Mouse (Mus musculus) stomach, postnatal 0 days (tissue): Measurements from ENCODE around the gene Tmem109. TPM values are rescaled to one million over a fixed set of nuclear protein-coding genes. Genes with fewer than 3 reads are reported as not detected.
A peak's percentile ranks its signal among the peaks of the same experiment; 100 is the strongest.

Experiments
- ATAC-seq: fragments of 200-750 bp; cut with Nextera tagmentation; 2 replicates; pipeline ENCODE4 v1.8.0; 2017; ENCODE audit not compliant: low FRiP score, low TSS enrichment
- DNase-seq: peaks from one replicate; pipeline ENCODE4 v3.0.0-alpha.2; 2016; ENCODE audit warnings: low spot score
- H3K27ac ChIP-seq: fragments of 300-500 bp; sonication (generic); replicated peaks from 2 replicates; pipeline ENCODE4 v1.5.1; 2014; ENCODE audit warnings: mild to moderate bottlenecking, control low read depth
- H3K27me3 ChIP-seq: fragments of 300-500 bp; sonication (generic); 2 replicates; pipeline ENCODE4 v1.6.1; 2014; ENCODE audit warnings: low read length; ENCODE audit not compliant: control insufficient read depth, insufficient read depth
- H3K36me3 ChIP-seq: fragments of 300-500 bp; sonication (generic); 2 replicates; pipeline ENCODE4 v1.6.1; 2014; ENCODE audit warnings: low read length, mixed read lengths; ENCODE audit not compliant: control insufficient read depth, insufficient read depth
- H3K4me1 ChIP-seq: fragments of 300-500 bp; sonication (generic); replicated peaks from 2 replicates; pipeline ENCODE4 v1.6.1; 2014; ENCODE audit warnings: antibody characterized with exemption; ENCODE audit not compliant: control insufficient read depth, insufficient read depth
- H3K4me2 ChIP-seq: fragments of 300-500 bp; sonication (generic); replicated peaks from 2 replicates; pipeline ENCODE4 v1.6.1; 2014; ENCODE audit warnings: low read depth, mild to moderate bottlenecking, control low read depth, moderate library complexity
- H3K4me3 ChIP-seq: fragments of 300-500 bp; sonication (generic); 2 replicates; pipeline ENCODE4 v1.5.1; 2014; ENCODE audit warnings: low read depth, low read length, control low read depth
- H3K9ac ChIP-seq: fragments of 300-500 bp; sonication (generic); 2 replicates; pipeline ENCODE4 v1.6.1; 2014; ENCODE audit warnings: mild to moderate bottlenecking, low read length, control low read depth, mixed read lengths
- H3K9me3 ChIP-seq: fragments of 300-500 bp; sonication (generic); 2 replicates; pipeline ENCODE4 v1.6.1; 2016; ENCODE audit warnings: low read length; ENCODE audit not compliant: control insufficient read depth
- CTCF ChIP-seq: IDR thresholded peaks from 2 replicates; pipeline ENCODE4 v1.5.1; 2016; ENCODE audit warnings: antibody characterized with exemption, low read depth, mild to moderate bottlenecking, moderate library complexity
- EP300 ChIP-seq: optimal IDR thresholded peaks from 2 replicates; pipeline ENCODE3; 2016; ENCODE audit warnings: antibody characterized with exemption
- WGBS: fragments of 180-500 bp; shearing (Covaris S2); extraction: QIAGEN DNeasy Blood & Tissue Kit; methylation state at CpG from one replicate; pipeline ENCODE4 v1.1.7; 2014; 5-methylcytosine and 5-hydroxymethylcytosine counted together
- polyA plus RNA-seq: library from polyadenylated mRNA; unstranded; fragments of >200 nt; fragmentation: Nextera tagmentation; extraction: Ambion mirVana; gene quantifications from 2 replicates; pipeline ENCODE4 v1.2.1, GENCODE M21; 2015

Tmem109 gene
- polyA plus RNA-seq, 1 experiment from 2014 or later, result 176 TPM

DNA sequence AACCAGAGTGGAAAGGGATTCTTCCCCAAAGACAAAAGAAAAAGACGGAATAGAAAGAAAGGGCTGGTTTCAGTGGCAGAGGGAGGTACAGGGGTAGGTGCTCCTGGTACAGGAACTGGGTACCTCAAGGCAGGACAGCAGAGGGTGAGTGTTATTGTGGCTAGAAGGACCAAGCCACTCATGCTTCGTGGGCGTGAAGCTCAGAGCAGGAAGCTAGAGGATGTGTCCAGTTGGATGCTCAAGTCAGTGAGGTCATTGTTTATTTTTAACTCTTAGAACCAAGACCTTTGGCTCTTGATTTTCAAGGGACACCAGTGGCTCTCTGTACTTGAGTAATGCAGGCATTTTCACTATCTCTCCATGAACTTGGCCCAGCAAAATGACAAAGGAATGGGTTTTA, 49.8 kb downstream of the Tmem109 start:
- ATAC-seq, result no peak
- DNase-seq, result no peak
- no peak overlapping the region for H3K9ac ChIP-seq
- no peaks in the 10 kb centered on the region for H3K36me3 ChIP-seq
- H3K4me1 ChIP-seq, result no peaks in the 10 kb centered on the region
- H3K4me3 ChIP-seq, result no peak overlapping the region
- WGBS, result 77% methylated on average over 3 of the region's 3 CpGs
- no peak for TF ChIP-seq EP300
- no peak for TF ChIP-seq CTCF
- H3K27ac ChIP-seq, result no peak overlapping the region
- no peak overlapping the region for H3K4me2 ChIP-seq
- H3K27me3 ChIP-seq, result no peaks in the 10 kb centered on the region
- no peaks in the 10 kb centered on the region for H3K9me3 ChIP-seq

DNA sequence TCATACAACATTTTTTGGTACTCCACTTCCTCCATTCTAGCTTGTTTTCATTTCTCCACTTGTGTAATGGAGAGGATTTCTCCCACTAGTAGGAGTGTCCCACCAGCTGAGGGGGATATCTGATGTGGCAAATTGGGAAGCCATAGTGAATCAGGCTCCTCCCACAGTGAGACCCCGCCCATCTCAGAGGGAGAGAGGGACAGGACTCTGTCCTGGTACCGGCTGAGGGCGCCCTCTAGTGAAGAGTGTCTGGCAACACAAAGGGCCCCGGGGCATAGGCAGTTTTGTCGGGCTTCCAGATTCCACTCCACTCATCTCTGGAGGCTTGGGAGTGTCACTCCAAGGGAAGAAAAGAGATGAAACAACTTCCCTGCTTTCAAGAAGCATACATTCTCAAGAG, 50.4 kb downstream of the Tmem109 start:
- Histone ChIP-seq H3K9ac (no peak overlapping the region), H3K4me3 (no peak overlapping the region), H3K9me3 (no peaks in the 10 kb centered on the region), H3K27me3 (no peaks in the 10 kb centered on the region), H3K36me3 (no peaks in the 10 kb centered on the region), H3K27ac (no peak overlapping the region), H3K4me2 (no peak overlapping the region), H3K4me1 (no peaks in the 10 kb centered on the region)
- TF ChIP-seq EP300, result no peak
- peak; percentile 78 for TF ChIP-seq CTCF
- DNase-seq, result peak; percentile 81
- WGBS, result 10% methylated on average over 5 of the region's 5 CpGs
- peak; percentile 80; the same call in 1 of the 2 replicates for ATAC-seq

DNA sequence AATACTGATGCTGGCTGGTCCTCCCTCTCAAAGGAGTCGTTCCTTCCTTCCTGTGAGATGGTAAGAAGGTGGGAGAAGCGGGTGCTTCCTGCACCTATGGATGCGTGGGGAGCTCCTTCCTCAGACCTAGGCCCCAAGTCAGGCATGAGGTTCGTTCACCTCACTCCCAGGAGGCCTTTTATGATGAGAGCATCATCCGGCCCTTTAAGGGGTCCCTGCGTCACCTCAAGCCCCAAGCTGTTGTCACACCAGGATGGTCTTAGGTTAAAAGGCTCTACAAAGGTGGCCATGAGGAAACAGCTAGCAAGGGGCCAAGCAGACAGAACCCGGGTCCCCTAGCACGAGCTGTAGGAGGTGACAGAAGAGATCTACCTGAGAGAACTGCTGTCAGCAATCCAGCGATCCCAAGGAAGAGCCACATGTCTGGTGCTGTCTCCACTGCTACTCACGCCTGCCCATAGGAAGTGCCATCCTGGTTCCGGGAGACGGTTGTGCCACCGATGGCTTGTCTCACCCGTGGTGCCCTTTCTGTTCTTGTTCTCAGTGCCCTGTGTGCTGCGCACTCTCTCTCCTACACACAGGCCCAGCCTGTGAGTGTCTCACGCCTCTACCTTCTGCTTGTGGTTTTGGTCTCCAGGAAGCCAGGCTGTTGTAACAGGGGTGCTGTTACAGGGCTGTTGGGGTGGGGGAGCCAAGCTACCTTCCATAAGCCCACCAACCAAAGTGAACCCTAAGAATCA, 52.2 kb downstream of the Tmem109 start, which contains the start of gene Cd6:
Gene Cd6 (minus strand): TSS at position 623 of the 740 bp plus-strand sequence.
- Histone ChIP-seq H3K4me2 (no peak within 1 kb of the TSS), H3K27me3 (no peaks in the 10 kb centered on the region), H3K36me3 (no peaks in the 10 kb centered on the region), H3K9me3 (no peaks in the 10 kb centered on the region), H3K9ac (no peak within 1 kb of the TSS), H3K4me1 (no peaks in the 10 kb centered on the region), H3K4me3 (no peak within 1 kb of the TSS), H3K27ac (no peak within 1 kb of the TSS)
- 87% methylated on average over 16 of the region's 16 CpGs for WGBS
- ATAC-seq, result no peak
- no peak for DNase-seq
- TF ChIP-seq CTCF, result no peak
- no peak for TF ChIP-seq EP300

DNA sequence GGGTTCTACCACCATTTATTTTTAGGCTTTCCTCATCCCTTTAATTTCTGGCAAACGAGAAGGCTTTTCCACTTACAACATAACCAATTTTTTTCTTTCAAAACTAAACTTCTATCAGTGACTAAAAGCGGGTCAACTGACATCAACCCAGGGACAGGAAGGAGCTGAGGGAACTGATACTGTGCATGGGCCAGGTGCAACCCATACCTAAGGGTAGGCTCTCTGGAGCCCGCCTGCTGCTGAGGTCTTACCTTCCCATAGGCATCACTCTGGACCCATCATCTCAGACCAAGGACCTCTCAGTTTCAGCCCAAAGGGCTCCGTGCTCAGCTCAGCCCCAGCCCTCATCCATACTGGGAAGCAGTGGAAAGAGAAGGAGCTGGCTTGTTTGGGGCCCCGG, 53.5 kb downstream of the Tmem109 start:
- Histone ChIP-seq H3K4me2 (no peak overlapping the region), H3K4me1 (no peaks in the 10 kb centered on the region), H3K27me3 (no peaks in the 10 kb centered on the region), H3K36me3 (no peaks in the 10 kb centered on the region), H3K27ac (no peak overlapping the region), H3K9ac (no peak overlapping the region), H3K9me3 (no peaks in the 10 kb centered on the region), H3K4me3 (no peak overlapping the region)
- ATAC-seq (no peak), DNase-seq (no peak)
- 95% methylated on average over 5 of the region's 5 CpGs for WGBS
- no peak for TF ChIP-seq EP300
- TF ChIP-seq CTCF, result no peak

GRCm38 (mm10) chr19:10824061-10824460, 57.7 kb downstream of the Tmem109 start:
- H3K4me3 ChIP-seq, result no peak overlapping the region
- H3K27ac ChIP-seq, result no peak overlapping the region
- WGBS, result 61% methylated on average over 7 of the region's 7 CpGs
- H3K9me3 ChIP-seq, result no peaks in the 10 kb centered on the region
- no peaks in the 10 kb centered on the region for H3K27me3 ChIP-seq
- no peak for ATAC-seq
- H3K36me3 ChIP-seq, result no peaks in the 10 kb centered on the region
- H3K9ac ChIP-seq, result no peak overlapping the region
- H3K4me2 ChIP-seq, result no peak overlapping the region
- no peaks in the 10 kb centered on the region for H3K4me1 ChIP-seq
- no peak for DNase-seq
- TF ChIP-seq CTCF, result no peak
- no peak for TF ChIP-seq EP300

GRCm38 (mm10) chr19:10822534-10822933, 59.3 kb downstream of the Tmem109 start:
- Histone ChIP-seq H3K27me3 (no peaks in the 10 kb centered on the region), H3K36me3 (no peaks in the 10 kb centered on the region), H3K4me1 (no peaks in the 10 kb centered on the region; the same call in 1 of the 2 replicates), H3K9ac (no peak overlapping the region), H3K4me2 (no peak overlapping the region), H3K4me3 (no peak overlapping the region), H3K27ac (no peak overlapping the region), H3K9me3 (no peaks in the 10 kb centered on the region)
- ATAC-seq (no peak), DNase-seq (no peak)
- WGBS, result 91% methylated on average over 4 of the region's 4 CpGs
- TF ChIP-seq CTCF (no peak), EP300 (no peak)
